Mouse (Mus musculus): ENCODE results near the gene Kpna7.
"Not testable (repeated sequence)": the region's sequence is repeated elsewhere in the genome, so short reads cannot be mapped to it uniquely, and the experiment has no call there.

Kpna7 gene

DNA sequence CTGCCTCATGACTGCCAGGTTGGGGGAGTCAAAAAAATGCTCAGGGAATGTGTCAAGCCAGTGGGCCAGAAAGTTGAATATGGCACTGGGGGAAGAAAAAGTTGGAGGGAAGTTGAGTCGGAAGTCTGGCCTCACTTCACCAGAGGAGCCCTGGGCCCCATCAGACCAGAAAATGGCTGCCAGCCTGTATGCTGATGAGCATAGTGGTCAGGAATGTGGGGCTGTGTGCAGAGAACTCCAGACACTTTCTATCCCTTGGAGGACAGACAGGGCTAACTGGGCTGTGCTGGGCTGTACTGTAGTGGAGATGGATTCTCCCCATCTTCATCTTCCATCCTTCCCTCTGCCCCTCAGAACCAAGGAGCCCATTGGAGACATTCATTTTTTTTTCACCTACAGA, 53.4 kb downstream of the Kpna7 start:
- DNase-seq (ENCODE audit: low read depth in 2 of 2, low spot score in 2 of 2), result not testable (repeated sequence)

DNA sequence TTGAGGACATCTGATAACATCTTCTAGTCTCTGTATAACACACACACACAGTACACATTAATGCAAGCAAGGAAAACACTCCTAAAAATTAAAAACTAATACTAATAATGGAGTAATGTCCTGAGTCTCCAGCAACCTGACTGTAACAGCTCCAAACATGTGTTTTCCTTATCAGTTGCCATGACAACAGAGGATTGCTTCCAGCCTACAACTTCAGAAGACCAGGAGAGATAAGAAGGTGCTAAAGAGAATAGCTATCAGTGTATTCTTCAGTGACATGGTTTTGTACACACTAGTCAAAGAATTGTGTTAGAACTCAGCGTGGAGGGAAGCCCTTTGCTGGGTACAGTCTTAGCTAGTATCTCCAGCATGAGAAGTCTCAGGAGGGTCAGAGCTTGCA, 63.1 kb downstream of the Kpna7 start:
- DNase-seq (ENCODE audit: low read depth in 2 of 2, low spot score in 2 of 2), result not testable (repeated sequence)

DNA sequence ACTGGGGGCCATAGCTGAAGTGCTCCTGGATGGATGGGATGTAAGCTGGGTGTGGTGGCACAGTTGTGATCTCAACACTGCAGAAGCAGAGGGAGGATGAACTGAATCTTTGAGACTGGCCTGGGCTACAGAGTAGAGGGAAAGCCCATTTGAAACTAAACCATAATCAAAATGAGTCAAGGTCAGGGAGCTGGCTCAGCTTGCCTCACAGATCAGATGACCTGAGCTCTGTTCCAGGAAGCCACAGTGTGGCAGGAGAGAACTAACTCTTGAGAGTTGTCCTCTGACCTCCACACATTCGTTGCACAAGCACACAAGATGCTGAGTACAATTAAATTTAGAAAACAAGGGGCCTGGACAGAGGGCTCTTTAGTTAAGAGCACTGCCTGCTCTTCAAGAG, 63.6 kb downstream of the Kpna7 start:
- DNase-seq (ENCODE audit: low read depth in 2 of 2, low spot score in 2 of 2), result not testable (repeated sequence)

DNA sequence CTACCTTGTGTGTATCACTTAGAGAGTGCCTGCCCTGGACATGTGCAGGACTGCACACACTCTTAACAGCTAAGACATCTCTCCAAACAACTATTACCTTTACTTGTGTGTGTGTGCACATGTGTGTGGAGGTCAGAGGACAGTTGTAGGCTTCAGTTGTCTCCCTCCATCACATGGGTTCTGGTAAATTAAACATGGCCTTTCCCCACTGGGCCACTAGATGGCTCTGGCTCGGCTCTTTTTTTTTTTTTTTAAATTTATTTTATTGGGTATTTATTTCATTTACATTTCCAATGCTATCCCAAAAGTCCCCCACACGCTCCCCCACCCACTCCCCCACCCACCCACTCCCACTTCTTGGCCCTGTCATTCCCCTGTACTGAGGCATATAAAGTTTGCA, 67.1 kb downstream of the Kpna7 start:
- DNase-seq (ENCODE audit: low read depth in 2 of 2, low spot score in 2 of 2), result not testable (repeated sequence)

DNA sequence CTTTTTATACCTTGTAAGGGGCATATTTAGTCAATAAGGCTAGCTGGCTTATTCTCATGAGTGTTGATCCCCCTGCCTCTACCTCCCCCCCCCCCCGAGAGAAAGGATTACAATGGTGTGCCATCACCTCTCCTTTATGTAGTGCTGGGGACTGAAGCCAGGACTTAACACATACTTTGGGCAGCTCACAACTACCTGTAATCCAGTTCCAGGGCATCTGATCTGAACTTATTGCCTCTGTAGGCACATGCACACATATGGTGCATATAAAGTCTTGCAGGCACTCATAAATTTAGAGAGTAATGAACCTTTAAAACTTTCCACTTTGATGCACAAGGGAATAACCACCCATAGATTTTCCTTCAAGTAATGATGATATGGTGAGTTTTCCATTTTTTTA, 69.6 kb downstream of the Kpna7 start:
- no peak for DNase-seq (ENCODE audit: low read depth in 2 of 2, low spot score in 2 of 2)

DNA sequence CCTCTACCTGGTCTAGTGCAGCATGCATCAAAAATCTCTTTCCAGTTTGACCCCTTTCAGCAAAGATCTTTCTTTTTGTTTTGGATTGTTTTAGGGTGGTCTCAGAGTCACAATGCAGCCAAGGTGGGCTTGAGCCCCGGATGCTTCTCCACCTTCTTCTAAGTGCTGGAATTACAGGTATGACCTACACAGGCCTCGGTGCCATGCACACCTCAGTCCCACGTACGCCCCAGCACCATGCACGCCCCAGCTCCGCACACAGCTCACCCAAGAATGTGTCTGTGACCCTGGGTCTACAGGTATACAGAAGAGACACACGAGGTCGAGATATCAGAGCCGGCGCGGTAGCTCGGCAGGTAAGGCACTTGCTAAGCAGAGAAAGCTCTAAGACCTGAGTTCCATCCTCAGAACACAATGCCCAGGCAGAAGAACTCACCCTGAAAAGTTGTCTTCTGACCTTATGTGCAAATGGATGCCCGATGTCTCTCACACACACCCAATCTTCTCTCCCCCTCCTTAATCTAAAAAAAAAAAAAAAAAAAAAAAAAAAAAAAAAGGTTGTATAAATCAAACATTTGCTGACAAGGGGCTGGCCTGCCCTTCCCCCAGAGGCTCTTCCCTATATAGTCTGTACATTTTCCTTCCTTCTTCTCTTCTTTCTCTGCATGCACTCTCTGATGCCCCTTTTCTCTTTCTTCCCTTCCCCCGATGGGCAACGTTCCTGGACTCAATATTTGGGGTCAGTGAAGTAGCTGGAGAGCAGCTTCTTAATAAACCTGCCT, 74.8 kb downstream of the Kpna7 start:
- no peak for DNase-seq (ENCODE audit: low read depth in 2 of 2, low spot score in 2 of 2)

DNA sequence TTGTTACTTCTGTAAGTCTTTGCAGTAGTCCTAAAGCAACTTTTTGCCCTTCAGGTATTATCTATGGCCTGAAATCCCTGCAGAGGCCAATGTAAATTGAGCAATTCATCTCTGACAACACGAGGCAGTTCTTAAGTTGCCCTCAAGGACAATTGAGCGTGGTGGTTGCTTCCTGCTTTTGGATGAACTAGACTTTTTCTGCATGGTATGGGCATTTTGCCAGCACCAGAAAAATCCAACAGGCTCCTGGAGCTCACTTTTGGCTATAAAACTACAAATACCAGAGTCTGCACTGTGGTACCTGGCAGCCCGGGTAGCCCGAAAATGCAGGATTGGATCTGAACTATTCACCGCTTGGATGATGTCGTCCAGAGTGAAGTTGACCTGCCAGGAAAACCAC, 78.2 kb downstream of the Kpna7 start:
- no peak for DNase-seq (ENCODE audit: low read depth in 2 of 2, low spot score in 2 of 2)

DNA sequence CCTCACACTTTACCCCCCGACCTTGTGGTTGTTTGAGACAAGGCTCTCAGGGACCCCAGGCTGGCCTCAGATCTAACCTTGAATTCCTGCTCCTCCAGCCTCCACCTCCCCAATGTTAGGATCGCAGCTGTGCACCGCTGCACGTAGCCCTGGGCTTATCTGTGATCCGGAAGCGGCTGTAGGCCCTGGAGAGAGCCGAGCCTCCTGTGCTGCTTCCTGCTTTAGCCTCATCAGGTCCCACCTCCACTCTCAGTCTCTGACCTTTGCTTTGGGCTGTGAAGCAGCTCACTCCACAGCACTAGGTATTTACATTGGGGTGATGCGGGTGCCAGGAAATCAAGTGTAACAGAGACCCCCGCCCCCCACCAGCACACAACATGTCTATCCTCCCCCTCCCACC, 79.3 kb downstream of the Kpna7 start:
- DNase-seq (ENCODE audit: low read depth in 2 of 2, low spot score in 2 of 2), result no peak

DNA sequence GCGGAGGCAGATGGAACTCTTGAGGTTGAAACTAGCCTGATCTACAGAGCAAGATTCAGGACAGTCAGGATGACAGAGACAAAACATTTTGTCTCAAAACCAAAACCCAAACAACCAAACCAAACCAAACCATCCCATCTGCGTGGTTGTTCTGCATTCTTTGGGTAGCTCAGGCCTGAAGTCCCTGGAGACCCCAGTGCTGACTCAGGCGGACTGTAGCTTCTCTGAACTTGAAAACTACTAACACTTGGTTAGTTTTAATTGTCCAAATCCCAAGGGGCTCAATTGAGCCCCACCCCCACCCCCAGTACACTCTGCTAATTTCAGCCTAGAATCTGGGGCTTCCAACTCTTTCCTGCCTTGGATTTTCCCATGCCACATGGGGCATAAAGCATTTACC, 80.5 kb downstream of the Kpna7 start:
- DNase-seq (ENCODE audit: low read depth in 2 of 2, low spot score in 2 of 2), result no peak

DNA sequence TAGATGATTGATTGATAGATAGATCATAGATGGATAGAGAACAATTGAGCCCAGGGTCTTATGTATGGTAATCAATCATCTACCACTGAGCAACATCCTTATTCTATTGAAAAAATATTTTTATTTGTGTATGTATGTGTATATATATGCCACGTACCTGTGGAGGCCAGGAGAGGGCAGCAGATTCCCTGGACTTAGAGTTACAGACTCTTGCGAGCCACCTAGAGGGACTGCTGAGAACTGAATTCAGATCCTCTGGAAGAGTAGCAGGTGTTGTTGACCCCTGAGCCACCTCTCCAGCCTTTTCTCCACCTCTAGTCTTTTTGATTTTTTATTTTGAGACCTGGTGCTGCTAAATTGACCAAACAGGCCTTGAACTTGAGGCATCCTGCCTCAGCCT, 85.3 kb downstream of the Kpna7 start:
- no peak for DNase-seq (ENCODE audit: low read depth in 2 of 2, low spot score in 2 of 2)

DNA sequence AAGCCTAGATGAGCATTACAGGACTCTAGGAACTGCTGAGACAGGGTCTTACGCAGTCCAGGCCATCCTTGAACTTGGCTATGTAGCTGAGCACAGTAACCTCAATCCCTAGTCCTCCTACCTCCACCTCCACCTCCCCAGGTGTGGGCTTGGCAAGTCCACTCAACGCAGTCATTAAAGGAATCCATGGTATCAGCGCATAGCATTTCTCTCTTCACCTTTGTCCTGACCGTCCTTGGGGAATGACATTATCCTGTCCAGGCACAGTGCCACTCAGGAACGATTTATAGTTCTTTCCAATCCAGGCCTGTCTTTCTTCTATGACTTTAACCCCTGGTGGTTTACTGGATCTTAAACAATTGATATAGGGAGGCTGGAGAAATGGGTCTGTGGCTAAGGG, 93.3 kb downstream of the Kpna7 start:
- DNase-seq (ENCODE audit: low read depth in 2 of 2, low spot score in 2 of 2), result no peak

DNA sequence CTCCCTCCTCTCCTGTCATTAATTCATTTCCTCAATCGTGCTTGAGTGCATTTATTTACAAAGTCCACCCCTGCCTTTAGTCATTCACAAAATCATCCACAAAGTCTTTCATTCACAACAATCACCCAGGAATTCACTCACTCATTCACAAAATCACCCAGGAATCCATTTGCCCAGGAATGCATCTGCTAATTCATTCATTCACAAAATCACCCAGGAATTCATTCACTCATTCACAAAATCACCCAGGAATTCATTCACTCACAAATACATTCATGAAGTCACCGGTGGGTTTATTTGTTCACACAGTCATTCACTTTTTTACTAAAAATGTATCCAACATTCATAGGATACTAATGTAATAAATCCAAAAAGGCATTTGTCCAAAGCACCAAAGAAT, 93.8 kb downstream of the Kpna7 start:
- no peak for DNase-seq (ENCODE audit: low read depth in 2 of 2, low spot score in 2 of 2)

DNA sequence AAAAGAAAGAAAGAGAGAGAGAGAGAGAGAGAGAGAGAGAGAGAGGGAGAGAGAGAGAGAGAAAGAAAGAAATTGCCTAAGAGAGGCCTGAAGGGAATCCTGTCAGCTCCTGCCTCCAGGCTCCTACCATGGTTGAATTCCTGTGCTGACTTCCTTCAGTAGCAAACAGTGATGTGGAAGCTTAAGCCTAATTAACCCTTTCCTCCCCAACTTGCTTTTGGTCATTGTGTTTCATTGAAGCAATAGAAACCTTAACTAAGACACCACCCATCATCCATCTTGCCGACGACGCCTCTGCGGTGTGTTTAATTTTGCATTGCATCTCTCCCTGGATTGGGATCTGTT, 94.8 kb downstream of the Kpna7 start:
- no peak for DNase-seq (ENCODE audit: low read depth in 2 of 2, low spot score in 2 of 2)

DNA sequence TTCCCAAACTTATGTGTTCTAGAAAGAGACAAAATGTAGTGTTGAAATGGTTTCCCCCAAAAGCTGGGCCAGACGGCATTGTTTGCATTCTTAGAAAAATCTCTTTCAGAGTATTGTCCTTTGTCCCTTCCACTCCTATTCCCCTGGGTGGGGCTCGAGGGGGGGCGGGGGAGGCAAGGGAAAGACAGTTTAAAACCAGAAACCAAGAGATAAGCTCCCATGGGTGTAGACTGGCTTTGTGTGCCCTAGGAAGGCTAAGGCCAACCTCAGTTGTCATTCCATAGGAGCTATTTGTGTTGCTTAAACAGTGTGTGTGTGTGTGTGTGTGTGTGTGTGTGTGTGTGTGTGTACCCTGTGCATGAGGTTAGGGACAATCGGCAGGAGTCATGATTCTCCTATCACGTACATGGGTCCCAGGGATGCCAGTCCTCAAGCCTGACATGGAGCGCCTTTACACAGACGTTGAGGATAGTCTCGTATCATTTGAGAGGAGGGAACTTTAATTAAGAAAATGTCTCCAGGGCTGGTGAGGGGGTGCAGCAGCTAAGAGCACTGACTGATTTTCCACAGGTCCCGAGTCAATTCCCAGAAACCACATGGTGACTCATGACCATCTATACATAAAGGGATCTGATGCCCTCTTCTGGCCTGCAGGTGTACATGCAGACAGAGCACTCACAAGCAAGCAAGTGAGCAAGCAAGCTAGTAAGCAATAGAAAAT, 95.3 kb downstream of the Kpna7 start:
- DNase-seq (ENCODE audit: low read depth in 2 of 2, low spot score in 2 of 2), result peak in 1 of 2 experiments; percentile 3

DNA sequence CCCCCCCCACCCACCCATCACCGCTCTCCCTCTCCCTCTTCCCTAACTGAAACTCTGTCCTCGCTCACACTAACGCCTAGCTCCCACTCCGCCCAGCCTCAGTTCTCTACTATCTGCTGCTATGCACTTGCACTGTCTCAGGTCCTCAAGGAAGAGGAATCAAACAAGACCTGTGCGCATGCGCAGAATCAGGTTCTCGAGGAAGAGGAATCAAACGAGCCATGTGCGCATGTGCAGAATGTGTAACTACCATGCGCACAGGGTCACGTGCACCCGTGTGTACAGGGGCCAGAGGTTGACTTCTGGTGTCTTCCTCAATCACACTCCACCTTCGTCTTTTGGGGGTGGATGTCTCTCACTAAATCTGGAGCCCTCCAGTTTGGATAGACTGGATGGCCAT, 96.3 kb downstream of the Kpna7 start:
- no peak for DNase-seq (ENCODE audit: low read depth in 2 of 2, low spot score in 2 of 2)

DNA sequence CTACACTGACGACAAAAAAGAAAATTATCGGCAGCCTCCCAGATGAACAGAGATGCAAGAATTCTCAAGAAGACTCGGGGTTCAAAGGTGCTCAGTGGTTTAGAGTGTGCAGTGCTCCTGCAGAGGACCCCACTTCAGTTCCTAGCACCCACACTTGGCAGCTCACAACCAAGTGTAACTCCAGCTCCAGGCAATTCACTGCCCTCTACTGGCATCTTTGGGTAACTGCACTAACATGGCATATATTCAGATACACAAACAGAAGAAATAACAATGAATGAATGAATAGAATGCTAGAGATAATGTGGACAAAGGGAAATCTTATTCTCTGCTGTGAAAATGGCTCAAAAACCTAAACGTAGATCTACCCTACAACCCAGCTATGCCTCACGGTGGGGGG, 99.0 kb downstream of the Kpna7 start:
- no peak for DNase-seq (ENCODE audit: low read depth in 2 of 2, low spot score in 2 of 2)

DNA sequence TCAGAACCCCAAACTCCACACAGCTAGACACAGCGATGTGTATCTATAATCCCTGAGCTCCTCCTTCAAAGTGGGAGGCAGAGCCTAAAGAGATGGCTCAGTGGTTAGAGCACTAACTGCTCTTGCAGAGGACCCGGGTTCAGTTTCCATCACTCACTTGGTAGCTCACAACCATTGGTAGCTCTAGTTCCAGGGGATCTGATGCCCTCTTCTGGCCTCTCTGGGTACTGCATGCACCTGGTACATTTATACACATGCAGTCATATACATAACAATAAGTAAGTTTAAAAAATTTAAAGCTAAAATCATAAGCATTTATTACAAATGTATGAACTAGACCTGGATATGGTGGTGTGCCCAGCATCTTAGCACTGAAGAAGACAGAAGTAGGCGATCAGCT, 100.6 kb downstream of the Kpna7 start:
- DNase-seq (ENCODE audit: low read depth in 2 of 2, low spot score in 2 of 2), result peak in 1 of 2 experiments; percentile 24

DNA sequence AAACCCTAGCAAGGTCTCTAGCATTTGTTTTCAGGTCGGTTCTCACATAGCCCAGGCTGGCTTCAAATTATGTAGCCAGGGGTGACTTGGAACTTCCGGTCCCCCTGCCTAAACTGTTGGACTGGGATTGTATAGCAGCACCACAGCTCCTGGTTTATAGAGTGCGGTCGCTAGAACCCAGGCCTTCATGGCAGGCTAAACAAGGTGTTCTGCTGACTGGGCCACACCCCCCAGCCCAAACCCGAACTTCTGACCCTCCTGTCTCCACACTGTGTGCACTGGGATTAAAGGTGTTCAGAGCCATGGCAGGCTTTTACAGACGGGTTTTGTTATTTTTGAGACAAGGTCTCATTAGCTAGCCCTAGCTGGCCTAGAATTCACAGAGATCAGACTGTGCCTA, 104.7 kb downstream of the Kpna7 start:
- no peak for DNase-seq (ENCODE audit: low read depth in 2 of 2, low spot score in 2 of 2)

DNA sequence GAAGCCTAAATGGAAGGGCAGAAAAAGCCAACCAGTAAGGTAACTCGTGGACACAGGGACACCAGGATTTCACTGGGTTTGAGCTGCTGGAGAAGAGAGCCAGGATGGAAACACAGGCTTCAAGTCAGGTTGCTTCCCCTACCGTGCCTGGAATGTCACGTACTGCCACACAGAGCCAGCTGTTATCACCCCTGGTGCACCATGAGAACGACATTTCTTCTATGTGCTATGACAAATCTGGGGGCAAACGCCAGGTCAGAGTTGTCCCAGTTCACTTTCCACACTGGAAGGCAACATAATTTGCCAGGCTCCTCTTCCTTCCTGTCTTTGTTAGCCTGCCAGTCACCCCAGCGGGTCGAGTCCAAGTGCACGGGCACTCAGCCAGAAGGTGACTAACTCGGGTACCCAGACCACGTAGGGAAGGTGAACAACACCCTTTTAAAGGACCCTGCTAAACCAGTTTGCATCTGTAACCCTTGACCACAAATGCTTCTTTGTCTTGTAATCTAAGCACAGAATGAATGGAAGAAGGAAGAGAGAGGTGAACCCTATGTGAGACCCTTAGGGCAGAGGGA, 105.2 kb downstream of the Kpna7 start:
- no peak for DNase-seq (ENCODE audit: low read depth in 2 of 2, low spot score in 2 of 2)

DNA sequence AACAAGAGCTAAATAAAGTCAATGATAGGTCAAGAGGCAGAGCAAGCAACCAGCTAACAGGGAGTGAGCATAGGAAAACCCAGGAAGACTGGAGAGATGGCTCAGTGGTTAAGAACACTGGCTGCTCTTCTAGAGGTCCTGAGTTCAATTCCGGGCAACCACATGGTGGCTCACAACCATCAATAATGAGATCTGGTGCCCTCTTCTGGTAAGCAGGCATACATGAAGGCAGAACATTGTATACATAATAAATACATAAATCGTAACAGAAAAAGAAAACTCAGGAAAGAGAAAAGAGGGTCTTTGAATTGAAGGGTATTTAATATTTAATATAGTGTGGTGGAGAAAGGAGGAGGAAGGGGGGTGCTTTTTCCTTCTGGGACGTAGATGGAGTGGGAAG, 112.6 kb downstream of the Kpna7 start:
- DNase-seq (ENCODE audit: low read depth in 2 of 2, low spot score in 2 of 2), result no peak

DNA sequence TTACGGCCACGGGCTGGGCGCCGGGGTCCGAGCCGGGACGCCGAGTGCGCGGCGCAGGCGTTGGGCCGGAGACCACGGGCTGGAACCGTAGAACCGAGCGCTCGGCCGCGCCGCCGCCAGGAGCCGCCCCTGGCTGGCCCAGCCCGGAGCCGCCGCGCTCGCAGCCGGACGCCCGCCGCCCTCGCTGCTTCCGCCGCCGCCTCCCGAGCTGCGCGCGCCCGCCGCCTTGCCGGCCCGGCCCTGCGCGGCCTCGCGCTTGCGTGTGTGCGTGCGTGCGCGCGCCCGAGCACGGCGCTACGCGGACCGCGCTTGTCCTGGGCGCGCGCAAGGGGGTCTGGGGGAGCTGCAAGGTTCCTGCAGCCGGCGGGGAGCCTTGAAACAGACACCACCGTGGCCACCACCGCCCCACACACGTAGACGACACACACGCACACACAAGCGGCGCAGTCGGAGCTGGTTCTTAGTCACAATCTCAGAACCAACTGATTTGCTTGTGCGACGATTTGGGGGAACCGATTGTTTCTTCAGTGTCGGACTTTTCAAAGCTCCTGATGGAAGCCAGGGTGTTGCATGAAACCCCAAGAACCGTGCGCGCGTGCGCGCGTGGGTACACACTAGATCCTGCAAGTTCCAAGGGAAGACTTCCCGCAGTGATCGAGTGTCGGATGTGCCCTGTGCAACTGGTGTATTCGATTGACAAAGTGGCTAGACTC, 118.0 kb downstream of the Kpna7 start, which contains the start of gene Smurf1:
Gene Smurf1 (minus strand): TSS at position 209 of the 713 bp plus-strand sequence.
- DNase-seq (ENCODE audit: low read depth in 2 of 2, low spot score in 2 of 2), result peak; percentile 76 to 82
